Mouse (Mus musculus): ENCODE results near the gene Adgrf3. TPM values are rescaled to one million over a fixed set of nuclear protein-coding genes. Genes with fewer than 3 reads are reported as not detected.

The Adgrf3 gene
- polyA plus RNA-seq, 1 experiment from 2014 or later: 0.26 TPM

MicroRNAs within 50 kb of the gene (microRNA counts, 519-probe panel; counts per million panel counts)
- microRNA mmu-miR-1960: 2,125 counts per million, percentile 21 among the panel's probes with 10 or more counts

Small RNA genes lying within 50 kb of the gene (microRNA-seq; reads per million reads assigned to microRNA genes)
- gene Mir1960: 1.0 reads per million

Other genes starting within 250 kb of the Adgrf3 start
- 0.12 and 0.23 TPM in 2 replicates for gene Il6, start 192.6 kb downstream of the Adgrf3 start, polyA plus RNA-seq (2015; fragmentation: Nextera tagmentation; extraction: Ambion mirVana)
- gene Tyms, start 132.1 kb downstream of the Adgrf3 start, polyA plus RNA-seq (2015; fragmentation: Nextera tagmentation; extraction: Ambion mirVana): 305 and 313 TPM in 2 replicates
- 0.55 and 0.62 TPM in 2 replicates for gene Garem2, start 100.6 kb downstream of the Adgrf3 start, polyA plus RNA-seq (2015; fragmentation: Nextera tagmentation; extraction: Ambion mirVana)
- not detected in 2 replicates for gene 3110082J24Rik, start 99.6 kb downstream of the Adgrf3 start, polyA plus RNA-seq (2015; fragmentation: Nextera tagmentation; extraction: Ambion mirVana)
- gene Hadha, start 50.6 kb downstream of the Adgrf3 start, polyA plus RNA-seq (2015; fragmentation: Nextera tagmentation; extraction: Ambion mirVana): 149 and 156 TPM in 2 replicates
- 157 TPM in 2 replicates for gene Hadhb, start 50.5 kb downstream of the Adgrf3 start, polyA plus RNA-seq (2015; fragmentation: Nextera tagmentation; extraction: Ambion mirVana)
- gene Selenoi, start 26.9 kb upstream of the Adgrf3 start, polyA plus RNA-seq (2015; fragmentation: Nextera tagmentation; extraction: Ambion mirVana): 14.0 and 14.3 TPM in 2 replicates
- gene Drc1, start 75.7 kb upstream of the Adgrf3 start, polyA plus RNA-seq (2015; fragmentation: Nextera tagmentation; extraction: Ambion mirVana): 0.30 and 0.84 TPM in 2 replicates